In genomic region chr14:104521458-104521848, GRCm38 (mm10) we compare ENCODE assay signal across 8 mouse cellular contexts. TPM values are rescaled to one million over a fixed set of nuclear protein-coding genes. Genes with fewer than 3 reads are reported as not detected.
DNase-seq lines count a peak whose midpoint lies in the region; ATAC-seq and TF ChIP-seq lines count a peak whose summit lies in the region.
"Had no signal": no experiment of that assay in that cellular context is flagged by ENCODE, and none has a peak within 500 bp of the region (broad histone marks: within the 10 kb centered on the region; RNA-seq: fewer than 3 reads in every experiment).

No protein-coding gene starts in this region.

- 1% methylated on average over 9 of the region's 9 CpGs for WGBS in forebrain, embryonic 14.5 days
- under 1% methylated on average over 9 of the region's 9 CpGs for WGBS in liver, embryonic 15.5 days (ENCODE audit: insufficient replicate concordance)

- ATAC-seq in G1E (ENCODE audit: extremely low read depth, insufficient number of reproducible peaks, low FRiP score, poor library complexity, severe bottlenecking) = peak; percentile 56
- no peak for ATAC-seq in forebrain, embryonic 14.5 days
- no peak for ATAC-seq in liver, embryonic 15.5 days (ENCODE audit: insufficient read depth)

- peak; percentile 61 for DNase-seq in A20 (ENCODE audit: low read depth, low spot score)
- no peak for DNase-seq in G1E (ENCODE audit: low spot score)
- DNase-seq in forebrain, embryonic 14.5 days (ENCODE audit: low spot score) = peak; percentile 14
- no peak for DNase-seq in right cerebral cortex, postnatal 25 days
- no peak for DNase-seq in cerebellum, adult 11 months
- no peak for DNase-seq in kidney, postnatal 10 days
- DNase-seq: gastrocnemius, postnatal 10 days had no signal

- no peaks in the 10 kb centered on the region for H3K27me3 ChIP-seq in G1E (ENCODE audit: insufficient read depth, low read length)
- 0 out of 2 replicates have a peak, but pooled peaks cover 5% of the 10 kb centered on the region for H3K27me3 ChIP-seq in forebrain, embryonic 14.5 days (replicated peaks; ENCODE audit: control insufficient read depth, insufficient read depth, low read length)
- no peaks in the 10 kb centered on the region for H3K27me3 ChIP-seq in liver, embryonic 15.5 days

- H3K4me1 ChIP-seq in G1E (ENCODE audit: insufficient read depth, low read depth, low read length) = peaks cover 35% of the 10 kb centered on the region
- H3K4me1 ChIP-seq in forebrain, embryonic 14.5 days (ENCODE audit: control insufficient read depth, insufficient read depth, low read length) = peaks cover 3% of the 10 kb centered on the region; the same call in 1 of the 2 replicates
- peaks cover 9% of the 10 kb centered on the region for H3K4me1 ChIP-seq in liver, embryonic 15.5 days (replicated peaks)

- H3K4me3 ChIP-seq in G1E (ENCODE audit: low read depth, low read length) = peak overlapping the region; percentile 78
- peak overlapping the region; percentile 82 for H3K4me3 ChIP-seq in forebrain, embryonic 14.5 days (ENCODE audit: low read depth, low read length)
- peak overlapping the region; percentile 77 for H3K4me3 ChIP-seq in liver, embryonic 15.5 days (replicated peaks)

- peaks cover 19% of the 10 kb centered on the region for H3K36me3 ChIP-seq in G1E (replicated peaks)
- no peaks in the 10 kb centered on the region for H3K36me3 ChIP-seq in forebrain, embryonic 14.5 days (ENCODE audit: control insufficient read depth, insufficient read depth, low read length)
- no peaks in the 10 kb centered on the region for H3K36me3 ChIP-seq in liver, embryonic 15.5 days (replicated peaks)

- H3K4me2 ChIP-seq in forebrain, embryonic 14.5 days (ENCODE audit: low read length) = peak overlapping the region; percentile 64
- H3K4me2 ChIP-seq in liver, embryonic 15.5 days = peak overlapping the region; percentile 91

- no peak overlapping the region for H3K27ac ChIP-seq in forebrain, embryonic 14.5 days (ENCODE audit: low read depth, low read length)
- no peak overlapping the region for H3K27ac ChIP-seq in liver, embryonic 15.5 days (replicated peaks)

- no peak for TF ChIP-seq CTCF in G1E (IDR thresholded peaks at IDR 0.05; ENCODE audit: low read depth, low read length)

- H3K9ac ChIP-seq in forebrain, embryonic 14.5 days (ENCODE audit: low read length) = peak overlapping the region; percentile 94
- no peak overlapping the region for H3K9ac ChIP-seq in liver, embryonic 15.5 days

- H3K9me3 ChIP-seq in G1E (replicated peaks) = no peaks in the 10 kb centered on the region
- peaks cover 6% of the 10 kb centered on the region; the same call in 1 of the 2 replicates for H3K9me3 ChIP-seq in forebrain, embryonic 14.5 days (replicated peaks; ENCODE audit: control insufficient read depth, low read length)
- no peaks in the 10 kb centered on the region for H3K9me3 ChIP-seq in liver, embryonic 15.5 days (replicated peaks)

RNA-seq across cellular contexts. Expression of gene Rnf219, which starts 1.0 kb away (rescaled TPM):
- total RNA-seq in G1E (2014; fragmentation: Nextera tagmentation) (44.5 and 51.2 TPM in 2 replicates), G1E (2017) (49.7 and 57.9 TPM in 2 replicates)
- polyA plus RNA-seq in G1E (2012) = 1.7 and 3.7 TPM in 2 replicates
- polyA plus RNA-seq in forebrain, embryonic 14.5 days (2014; fragmentation: Nextera tagmentation; extraction: Ambion mirVana) = 26.6 and 30.8 TPM in 2 replicates
- polyA plus RNA-seq in liver, embryonic 15.5 days (2015; fragmentation: Nextera tagmentation; extraction: Ambion mirVana) = 3.4 and 4.6 TPM in 2 replicates

RNA-seq across cellular contexts. Expression of gene Pou4f1, which starts 53.7 kb away (rescaled TPM):
- 23.9 and 39.9 TPM in 2 replicates for total RNA-seq in G1E (2014; fragmentation: Nextera tagmentation)
- 15.0 and 23.3 TPM in 2 replicates for total RNA-seq in G1E (2017)
- 13.6 and 16.5 TPM in 2 replicates for polyA plus RNA-seq in G1E (2012)
- polyA plus RNA-seq in forebrain, embryonic 14.5 days (2014; fragmentation: Nextera tagmentation; extraction: Ambion mirVana) = 1.4 and 3.0 TPM in 2 replicates
- 0.09 and 0.15 TPM in 2 replicates for polyA plus RNA-seq in liver, embryonic 15.5 days (2015; fragmentation: Nextera tagmentation; extraction: Ambion mirVana)

Comparison
In these comparisons a context has a peak if more than half of its experiments do, and no peak if none do; other contexts are left out.
1. DNase-seq: peak in A20 (single experiment) and forebrain, embryonic 14.5 days (single experiment); none in G1E (single experiment), right cerebral cortex, postnatal 25 days (single experiment), cerebellum, adult 11 months (single experiment) and kidney, postnatal 10 days (single experiment).
2. Peak in every context shown above with its lines, with median percentiles within 50 percentile points of each other: H3K4me3 ChIP-seq.